21 mouse cellular contexts compared by ENCODE assay signal in genomic region chr16:33173151-33173550, GRCm38 (mm10). TPM values are rescaled to one million over a fixed set of nuclear protein-coding genes. Genes with fewer than 3 reads are reported as not detected.
A peak's percentile ranks its signal among the peaks of the same experiment; 100 is the strongest.
DNase-seq lines count a peak whose midpoint lies in the region; ATAC-seq and TF ChIP-seq lines count a peak whose summit lies in the region.
"Had no signal": no experiment of that assay in that cellular context is flagged by ENCODE, and none has a peak within 500 bp of the region (broad histone marks: within the 10 kb centered on the region; RNA-seq: fewer than 3 reads in every experiment).

No protein-coding gene starts in this region.

- no peak overlapping the region for H3K4me3 ChIP-seq in midbrain, postnatal 0 days (ENCODE audit: low read depth, low read length)
- H3K4me3 ChIP-seq in midbrain, embryonic 16.5 days (ENCODE audit: low read depth, low read length) = no peak overlapping the region
- H3K4me3 ChIP-seq: embryonic facial prominence, embryonic 13.5 days; forebrain, embryonic 12.5 days; heart, adult 2 months; heart, embryonic 12.5 days; hindbrain, embryonic 10.5 days; hindbrain, embryonic 15.5 days had no signal

- DNase-seq in adrenal gland, postnatal 14 days = peak; percentile 59
- DNase-seq in adrenal gland, adult 18-20 months (ENCODE audit: low spot score in 2 of 2) = no peak
- peak; percentile 44 for DNase-seq in left cerebral cortex, postnatal 4 days
- no peak for DNase-seq in left cerebral cortex, adult 11 months (ENCODE audit: low spot score)
- peak; percentile 42 for DNase-seq in midbrain, postnatal 0 days (ENCODE audit: low spot score)
- DNase-seq in brain, adult 2 months (ENCODE audit: low read depth, low spot score) = peak; percentile 38
- no peak for DNase-seq in gastrocnemius, adult 8-10 months (ENCODE audit: low spot score in 2 of 2)
- DNase-seq: cerebellum, adult 11-12 months; cerebellum, adult 9-11 months; gastrocnemius, postnatal 14 days; heart, adult 2 months had no signal

- H3K9me3 ChIP-seq in midbrain, postnatal 0 days (ENCODE audit: low read length) = no peaks in the 10 kb centered on the region
- H3K9me3 ChIP-seq in midbrain, embryonic 16.5 days (replicated peaks; ENCODE audit: control insufficient read depth, low read length, poor library complexity, severe bottlenecking) = no peaks in the 10 kb centered on the region
- H3K9me3 ChIP-seq: embryonic facial prominence, embryonic 13.5 days; forebrain, embryonic 12.5 days; hindbrain, embryonic 10.5 days; hindbrain, embryonic 15.5 days had no signal

- no peaks in the 10 kb centered on the region for H3K27me3 ChIP-seq in midbrain, postnatal 0 days (ENCODE audit: insufficient read depth, low read length)
- no peaks in the 10 kb centered on the region for H3K27me3 ChIP-seq in midbrain, embryonic 16.5 days (ENCODE audit: control insufficient read depth, insufficient read depth, low read depth, low read length)
- H3K27me3 ChIP-seq: CH12.LX; embryonic facial prominence, embryonic 13.5 days; forebrain, embryonic 12.5 days; heart, embryonic 12.5 days; hindbrain, embryonic 15.5 days had no signal

- WGBS in midbrain, postnatal 0 days = 68% methylated on average over 5 of the region's 5 CpGs
- WGBS in midbrain, embryonic 16.5 days = 69% methylated on average over 5 of the region's 5 CpGs

- no peak for ATAC-seq in midbrain, postnatal 0 days (ENCODE audit: low FRiP score)
- ATAC-seq in midbrain, embryonic 16.5 days = no peak
- ATAC-seq: forebrain, embryonic 16.5 days; inflammation-experienced regulatory T-cells, adult 6 months; intestine, postnatal 0 days had no signal

- no peak overlapping the region for H3K4me2 ChIP-seq in midbrain, postnatal 0 days (ENCODE audit: low read depth, low read length, poor library complexity, severe bottlenecking)
- H3K4me2 ChIP-seq in midbrain, embryonic 16.5 days (ENCODE audit: low read length) = no peak overlapping the region
- H3K4me2 ChIP-seq: embryonic facial prominence, embryonic 13.5 days; forebrain, embryonic 12.5 days; heart, embryonic 12.5 days; hindbrain, embryonic 15.5 days had no signal

- H3K27ac ChIP-seq in midbrain, postnatal 0 days (ENCODE audit: low read depth, low read length) = no peak overlapping the region
- no peak overlapping the region for H3K27ac ChIP-seq in midbrain, embryonic 16.5 days (ENCODE audit: low read length)
- H3K27ac ChIP-seq: embryonic facial prominence, embryonic 13.5 days; forebrain, embryonic 12.5 days; heart, adult 2 months; hindbrain, embryonic 10.5 days; hindbrain, embryonic 15.5 days had no signal

- 0 out of 2 replicates have a peak, but pooled peaks have one; percentile 6 for TF ChIP-seq CTCF in midbrain, postnatal 0 days (IDR thresholded peaks at IDR 0.05)

- H3K4me1 ChIP-seq in midbrain, postnatal 0 days (ENCODE audit: insufficient read depth, low read length) = no peaks in the 10 kb centered on the region; the same call in 1 of the 2 replicates
- no peaks in the 10 kb centered on the region; the same call in 1 of the 2 replicates for H3K4me1 ChIP-seq in midbrain, embryonic 16.5 days (ENCODE audit: control insufficient read depth, insufficient read depth, low read length)
- H3K4me1 ChIP-seq: embryonic facial prominence, embryonic 13.5 days had no signal

- no peaks in the 10 kb centered on the region for H3K36me3 ChIP-seq in midbrain, postnatal 0 days (ENCODE audit: insufficient read depth, low read length)
- H3K36me3 ChIP-seq in midbrain, embryonic 16.5 days (ENCODE audit: control insufficient read depth, insufficient read depth, low read length) = no peaks in the 10 kb centered on the region
- H3K36me3 ChIP-seq: embryonic facial prominence, embryonic 13.5 days; forebrain, embryonic 12.5 days; heart, embryonic 12.5 days; hindbrain, embryonic 10.5 days; hindbrain, embryonic 15.5 days had no signal

- H3K9ac ChIP-seq in midbrain, postnatal 0 days (replicated peaks; ENCODE audit: low read length, poor library complexity, severe bottlenecking) = no peak overlapping the region
- H3K9ac ChIP-seq in midbrain, embryonic 16.5 days (ENCODE audit: low read depth, low read length) = no peak overlapping the region
- H3K9ac ChIP-seq: embryonic facial prominence, embryonic 13.5 days; forebrain, embryonic 12.5 days; heart, embryonic 12.5 days; hindbrain, embryonic 15.5 days had no signal

- intact Hi-C loops in left cerebral cortex, postnatal 4 days (cut with DNase I) = no loop called here

RNA-seq across cellular contexts. Expression of gene Osbpl11, which starts 11.7 kb away (rescaled TPM):
- 46.1 and 59.0 TPM in 2 replicates for total RNA-seq in adrenal gland, postnatal 14 days (2021)
- 10 to 100 TPM; 44.9 to 47.3 TPM for total RNA-seq in adrenal gland, adult 18-20 months (2021)
- 10 to 100 TPM; 26.8 to 27.4 TPM for total RNA-seq in left cerebral cortex, postnatal 4 days (2021)
- 25.1 TPM in 2 replicates for total RNA-seq in midbrain, postnatal 0 days (2014; rRNA removed)
- 11.7 and 12.0 TPM in 2 replicates for polyA plus RNA-seq in midbrain, postnatal 0 days (2015; fragmentation: Nextera tagmentation; extraction: Ambion mirVana)
- 15.0 and 16.8 TPM in 2 replicates for polyA plus RNA-seq in midbrain, embryonic 16.5 days (2015; fragmentation: Nextera tagmentation; extraction: Ambion mirVana)
- 10 to 100 TPM; 12.2 to 15.4 (median 15.0) TPM for total RNA-seq in gastrocnemius, adult 8-10 months (2022)

Comparison
In these comparisons a context has a peak if more than half of its experiments do, and no peak if none do; other contexts are left out.
1. DNase-seq: peak in adrenal gland, postnatal 14 days (single experiment), left cerebral cortex, postnatal 4 days (single experiment), midbrain, postnatal 0 days (single experiment) and brain, adult 2 months (single experiment); none in adrenal gland, adult 18-20 months (0 of 2), left cerebral cortex, adult 11 months (single experiment) and gastrocnemius, adult 8-10 months (0 of 2).